Mouse (Mus musculus) bone marrow, adult 2 months (tissue): Measurements from ENCODE around the gene Lsamp.

Experiments
- CTCF ChIP-seq: fragments of 200-500 bp; IDR thresholded peaks from 2 replicates; pipeline ENCODE4 v1.5.1; 2011; ENCODE audit warnings: low read length, control low read depth; ENCODE audit not compliant: control insufficient read depth, insufficient read depth
- POLR2A ChIP-seq: fragments of 200-500 bp; IDR thresholded peaks from 2 replicates; pipeline ENCODE4 v1.6.1; 2011; ENCODE audit warnings: low read depth, mild to moderate bottlenecking, control low read depth, low read length, borderline replicate concordance; ENCODE audit not compliant: control insufficient read depth

GRCm38 (mm10) chr16:41957811-41958210, 1973.7 kb downstream of the Lsamp start:
- TF ChIP-seq POLR2A (no peak), CTCF (no peak)
